Mouse (Mus musculus): ENCODE results near the gene Lrrc66.

Gene Lrrc66

GRCm38 (mm10) chr5:73632291-73632690, at the start of gene Lrrc66:
Gene Lrrc66 (minus strand): TSS chr5:73632526.
- no peak for DNase-seq

DNA sequence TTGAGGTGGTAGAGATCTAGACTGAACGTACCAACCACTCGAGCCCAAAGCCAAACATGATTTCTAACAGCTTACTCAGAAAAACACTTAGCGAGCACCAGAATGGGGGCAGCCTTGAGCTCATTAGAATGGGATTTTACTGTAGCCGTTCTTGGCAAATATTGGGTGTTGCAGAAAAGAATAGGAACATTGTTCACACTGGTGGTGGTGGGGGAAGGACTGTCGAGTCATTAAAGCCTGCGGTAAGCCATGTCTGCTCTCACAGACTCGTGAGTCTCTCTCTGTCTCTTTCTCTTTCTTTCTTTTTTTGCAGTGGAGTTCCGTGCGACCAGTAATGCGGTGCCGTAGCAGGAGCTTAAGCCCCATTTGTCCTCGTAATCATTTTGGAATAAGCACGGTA, 44.3 kb upstream of the Lrrc66 start:
- DNase-seq: no peak

DNA sequence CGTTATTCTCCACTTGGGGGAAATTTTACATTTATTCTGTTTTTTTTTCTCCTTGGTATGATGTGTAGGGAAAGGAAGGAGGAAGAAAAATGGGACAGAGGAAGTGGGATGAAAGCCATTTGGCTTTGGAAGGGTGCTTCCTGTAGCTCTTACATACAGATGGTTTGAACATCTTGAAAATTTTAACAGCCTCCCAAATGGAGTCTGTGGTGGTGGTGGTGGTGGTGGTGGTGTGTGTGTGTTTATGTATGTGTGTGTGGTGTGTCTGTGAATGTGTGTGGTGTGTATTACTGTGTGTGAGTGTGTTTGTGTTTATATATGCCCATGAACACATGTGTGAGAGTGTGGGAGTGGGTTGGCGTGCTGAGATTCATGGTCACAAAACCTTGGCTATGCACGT, 43.3 kb upstream of the Lrrc66 start:
- DNase-seq: no peak

DNA sequence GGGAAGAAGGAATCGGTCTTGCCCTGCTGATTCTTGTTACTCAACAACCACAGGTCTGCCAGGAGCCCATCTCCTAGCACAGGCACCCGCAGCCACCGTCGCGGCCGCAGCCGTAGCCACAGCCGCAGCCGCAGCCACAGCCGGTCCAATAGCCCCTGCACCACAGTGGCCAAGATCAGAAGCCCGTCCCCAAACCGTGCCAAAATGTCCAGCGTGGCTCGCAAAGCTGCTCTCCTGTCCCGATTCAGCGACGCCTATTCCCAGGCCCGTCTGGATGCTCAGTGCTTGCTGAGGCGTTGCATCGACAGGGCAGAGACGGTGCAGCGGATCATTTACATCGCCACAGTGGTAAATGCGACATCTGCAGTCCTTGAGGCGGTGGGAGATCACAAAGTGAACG, 37.1 kb upstream of the Lrrc66 start:
- no peak for DNase-seq

GRCm38 (mm10) chr5:73667877-73668276, 35.6 kb upstream of the Lrrc66 start:
- DNase-seq: no peak

GRCm38 (mm10) chr5:73666695-73667094, 34.4 kb upstream of the Lrrc66 start:
- DNase-seq: no peak

GRCm38 (mm10) chr5:73651855-73652201, 19.5 kb upstream of the Lrrc66 start:
- DNase-seq: peak; percentile 66 to 76

DNA sequence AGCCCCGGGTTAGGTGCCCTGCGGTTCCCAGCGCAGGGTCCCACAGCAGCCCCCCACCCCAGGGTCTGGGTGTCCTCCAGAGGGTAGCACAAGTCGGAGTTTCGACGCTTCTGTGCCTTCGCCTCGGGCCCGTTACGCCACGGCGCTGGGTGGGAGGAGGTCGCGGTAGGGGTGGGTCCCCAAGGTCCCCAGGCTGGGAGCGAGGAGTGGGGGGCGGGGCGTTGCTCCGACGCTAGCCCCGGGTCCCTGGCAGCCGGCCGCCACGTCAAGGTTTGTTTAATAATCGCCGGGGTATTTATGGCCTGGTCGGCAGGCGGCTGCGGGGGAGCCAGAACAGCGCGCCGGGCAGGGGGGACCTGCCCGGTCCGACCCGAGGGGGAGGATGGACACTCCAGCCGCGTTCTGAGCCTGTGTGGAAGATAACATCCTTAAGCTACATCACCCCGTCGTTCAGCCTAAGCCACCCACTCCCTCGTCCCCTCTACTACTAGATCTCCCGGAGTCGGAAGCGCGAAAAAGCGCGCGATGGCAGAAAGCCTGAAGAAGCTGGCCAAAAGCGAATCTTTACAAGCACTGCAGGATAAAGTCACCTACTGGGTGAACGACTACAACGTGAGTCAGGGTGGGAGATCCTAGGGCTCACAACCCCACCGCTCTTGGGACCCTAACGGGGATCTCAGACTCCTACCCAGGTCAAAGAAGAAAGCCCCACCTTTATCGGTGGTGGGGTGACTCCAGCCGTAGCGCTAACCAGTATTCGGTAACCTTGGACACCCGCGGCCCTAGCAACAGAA, 18.9 kb upstream of the Lrrc66 start, which contains the start of gene Spata18:
TSS of gene Spata18 (plus strand) at position 319 of the 794 bp plus-strand sequence.
- DNase-seq: peak; percentile 20 to 60

GRCm38 (mm10) chr5:73650365-73650964, 18.1 kb upstream of the Lrrc66 start:
- peak; percentile 14 to 24 for DNase-seq

- peak; percentile 86 for DNase-seq
These were observed 15.1 kb upstream of the Lrrc66 start, which contains the start of gene Sgcb for GRCm38 (mm10) chr5:73647261-73647900. Gene Sgcb (minus strand): TSS chr5:73647790.

DNA sequence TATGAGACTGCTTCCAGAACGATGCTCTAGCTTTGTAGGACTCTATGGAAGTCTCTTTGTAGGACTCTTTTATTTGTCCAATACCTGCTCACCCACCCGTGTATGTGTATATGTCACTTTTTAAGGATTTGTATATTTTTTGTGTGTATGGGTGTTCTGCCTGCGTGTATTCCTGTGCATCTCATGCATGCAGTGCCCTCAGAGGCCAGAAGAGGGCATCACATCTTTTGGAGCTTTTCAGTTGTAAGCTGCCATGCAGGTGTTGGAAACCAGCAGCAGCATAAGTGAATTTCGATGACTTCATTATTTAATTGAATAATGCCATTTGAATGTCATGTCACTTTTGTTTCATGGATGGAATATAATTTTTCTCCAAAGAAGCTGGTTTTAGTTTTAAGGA, 9.8 kb upstream of the Lrrc66 start:
- DNase-seq: no peak

DNA sequence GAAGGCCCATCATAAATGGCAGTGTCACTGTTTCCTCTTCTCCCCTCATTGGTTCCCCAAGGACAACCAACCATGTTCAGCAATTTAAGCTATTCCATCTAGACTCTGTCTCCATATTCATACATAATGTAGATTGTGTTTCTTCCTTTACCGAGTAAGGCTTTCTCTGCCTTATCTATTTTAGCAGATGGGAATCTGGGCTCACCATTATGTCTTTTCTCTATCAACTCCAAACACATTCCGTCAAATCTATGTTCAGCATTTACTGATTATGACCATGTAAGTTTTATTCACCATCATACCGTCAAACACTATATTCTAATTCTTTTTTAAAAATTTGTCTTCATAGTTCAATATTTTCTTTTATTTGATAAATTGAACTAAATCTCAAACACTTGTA, 8.7 kb upstream of the Lrrc66 start:
- no peak for DNase-seq

GRCm38 (mm10) chr5:73637337-73638107, 5.2 kb upstream of the Lrrc66 start:
- no peak for DNase-seq

DNA sequence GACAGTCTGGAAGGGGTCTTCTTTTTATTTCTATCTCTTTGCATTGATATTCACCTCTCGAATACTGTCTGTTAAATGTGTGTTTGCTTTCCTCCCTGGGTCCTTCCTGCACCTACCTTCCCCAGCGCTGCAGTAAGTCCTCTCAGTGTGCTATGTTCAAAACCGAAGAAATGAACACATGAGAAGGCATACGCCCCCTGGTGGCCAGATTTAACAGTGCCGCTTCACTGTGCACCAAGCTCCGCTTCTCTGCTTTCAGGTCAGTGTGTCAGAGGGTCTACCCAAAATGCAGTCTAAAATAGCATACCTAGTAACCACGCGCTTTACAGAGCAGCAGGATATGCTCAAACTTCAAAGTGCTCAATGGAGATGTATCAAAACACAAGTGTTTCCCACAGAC, 815 bp upstream of the Lrrc66 start:
- peak; percentile 50 to 55 for DNase-seq

DNA sequence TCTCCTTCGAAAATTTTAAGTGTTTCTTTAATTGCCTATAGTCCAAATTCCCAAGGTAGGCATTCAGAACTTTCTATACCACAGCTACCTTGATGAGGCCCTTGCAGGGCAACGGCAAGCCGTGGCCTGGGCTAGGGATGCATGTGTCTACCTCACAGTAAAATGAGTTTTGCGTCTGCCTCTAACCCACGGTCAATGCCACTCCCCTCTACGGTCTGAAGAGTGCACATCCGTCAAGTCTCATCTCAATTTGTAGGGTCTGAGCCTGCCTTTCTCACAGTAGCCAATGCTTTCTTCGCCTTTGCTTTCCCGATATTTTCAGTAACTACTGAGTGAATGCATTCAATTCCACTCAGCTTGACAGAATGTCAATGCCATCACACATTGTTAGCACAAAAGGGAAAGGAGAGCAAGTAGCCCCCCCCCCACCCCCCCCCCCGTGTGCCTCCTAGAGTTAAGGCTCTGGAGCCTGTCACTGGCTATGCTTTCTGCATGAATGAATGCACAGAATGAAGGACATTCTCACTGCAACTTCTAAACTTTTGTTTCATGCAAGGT, 1.2 kb downstream of the Lrrc66 start:
- no peak for DNase-seq

GRCm38 (mm10) chr5:73630141-73630540, 2.2 kb downstream of the Lrrc66 start:
- DNase-seq: no peak

DNA sequence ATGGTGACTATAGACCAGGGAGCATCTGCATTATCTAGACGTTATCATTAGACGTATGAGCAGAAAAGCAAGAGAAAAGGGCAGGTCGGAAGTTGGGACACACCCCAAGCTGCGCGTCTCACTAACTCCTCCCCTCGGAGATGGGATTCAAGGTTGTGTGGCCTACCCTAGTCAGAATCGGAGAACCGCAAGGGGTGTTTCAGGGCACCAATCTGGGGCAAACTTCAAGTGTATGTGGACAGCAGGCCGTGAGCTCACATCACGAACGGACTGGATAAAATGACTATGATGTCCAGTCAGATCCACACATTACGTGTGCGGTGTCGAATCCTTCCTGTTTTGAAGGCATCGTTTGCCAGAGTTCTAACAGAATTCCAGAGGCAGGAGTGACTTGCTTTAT, 4.3 kb downstream of the Lrrc66 start:
- DNase-seq: no peak

GRCm38 (mm10) chr5:73627559-73627958, 4.8 kb downstream of the Lrrc66 start:
- DNase-seq: no peak

GRCm38 (mm10) chr5:73626842-73627241, 5.5 kb downstream of the Lrrc66 start:
- no peak for DNase-seq

DNA sequence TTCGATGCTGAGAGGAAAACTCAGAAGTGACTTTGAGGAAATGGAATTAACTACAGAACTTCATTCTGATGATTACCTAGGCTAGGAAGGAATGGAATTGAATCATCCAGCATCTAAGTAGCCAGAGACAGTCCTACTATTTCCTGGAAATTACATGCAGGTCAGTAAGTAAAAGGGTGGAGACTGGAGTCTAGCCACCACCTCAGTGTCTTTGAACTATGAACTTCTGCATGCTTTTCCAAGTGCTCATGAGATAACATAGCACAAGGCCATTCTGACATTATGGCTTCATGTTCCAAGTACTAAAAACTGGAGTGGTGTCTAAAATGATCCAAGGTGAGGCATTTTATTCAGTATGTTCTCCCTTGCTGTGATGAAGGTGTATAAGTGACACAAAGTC, 6.8 kb downstream of the Lrrc66 start:
- DNase-seq: no peak

DNA sequence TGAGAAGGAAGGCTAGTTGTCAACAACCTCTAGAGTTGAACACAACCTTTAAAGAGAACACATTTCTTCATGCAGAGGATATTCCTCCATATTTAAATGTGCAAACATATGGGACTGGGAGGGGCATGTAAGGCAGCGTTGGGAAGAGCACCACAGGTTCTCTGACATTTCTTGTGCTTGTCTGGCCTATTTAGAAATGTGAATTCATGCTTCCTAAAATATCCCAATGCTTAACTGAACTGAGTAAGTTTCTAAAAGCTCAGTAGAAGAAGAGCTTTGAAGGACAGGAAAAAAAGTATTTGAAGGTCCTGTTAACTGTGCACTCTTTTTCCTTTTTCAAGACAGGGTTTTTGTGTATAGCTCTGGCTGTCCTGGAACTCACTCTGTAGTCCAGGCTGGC, 13.4 kb downstream of the Lrrc66 start:
- DNase-seq: no peak

GRCm38 (mm10) chr5:73615211-73615610, 17.1 kb downstream of the Lrrc66 start:
- DNase-seq: no peak

GRCm38 (mm10) chr5:73613296-73613695, 19.0 kb downstream of the Lrrc66 start:
- DNase-seq: no peak

Data from lung, adult 18-20 months (tissue).